Mouse (Mus musculus) limb, embryonic 15.5 days (tissue): ENCODE results near the gene Efcc1. TPM values are rescaled to one million over a fixed set of nuclear protein-coding genes. Genes with fewer than 3 reads are reported as not detected.

Experiments
- ATAC-seq: fragments of 200-750 bp; cut with Nextera tagmentation; 2 replicates; pipeline ENCODE4 v1.8.0; 2017; ENCODE audit warnings: low read depth, moderate TSS enrichment; ENCODE audit not compliant: insufficient number of reproducible peaks, low FRiP score, low TSS enrichment
- H3K27ac ChIP-seq: fragments of 300-500 bp; sonication (generic); 2 replicates; pipeline ENCODE4 v1.5.1; 2015; ENCODE audit warnings: moderate library complexity, mild to moderate bottlenecking, inconsistent platforms
- H3K27me3 ChIP-seq: fragments of 300-500 bp; sonication (generic); 2 replicates; pipeline ENCODE4 v1.6.1; 2015; ENCODE audit warnings: inconsistent platforms
- H3K36me3 ChIP-seq: fragments of 300-500 bp; sonication (generic); 2 replicates; pipeline ENCODE4 v1.6.1; 2015; ENCODE audit warnings: inconsistent platforms
- H3K4me1 ChIP-seq: fragments of 300-500 bp; sonication (generic); 2 replicates; pipeline ENCODE4 v1.6.1; 2015; ENCODE audit warnings: inconsistent platforms
- H3K4me2 ChIP-seq: fragments of 300-500 bp; sonication (generic); 2 replicates; pipeline ENCODE4 v1.6.1; 2015; ENCODE audit warnings: mild to moderate bottlenecking, inconsistent platforms
- H3K4me3 ChIP-seq: fragments of 300-500 bp; sonication (generic); 2 replicates; pipeline ENCODE4 v1.5.1; 2015; ENCODE audit warnings: mild to moderate bottlenecking, inconsistent platforms
- H3K9ac ChIP-seq: fragments of 300-500 bp; sonication (generic); 2 replicates; pipeline ENCODE4 v1.6.1; 2015; ENCODE audit warnings: inconsistent platforms
- H3K9me3 ChIP-seq: fragments of 300-500 bp; sonication (generic); 2 replicates; pipeline ENCODE4 v1.6.1; 2016; ENCODE audit warnings: inconsistent platforms
- WGBS: fragments of 180-500 bp; shearing (Covaris S2); methylation state at CpG from one replicate; pipeline ENCODE4 v1.1.7; 2015; 5-methylcytosine and 5-hydroxymethylcytosine counted together
- polyA plus RNA-seq: library from polyadenylated mRNA; unstranded; fragments of >200 nt; fragmentation: Nextera tagmentation; extraction: Ambion mirVana; gene quantifications from 2 replicates; pipeline ENCODE4 v1.2.1, GENCODE M21; 2015

Efcc1 gene
- polyA plus RNA-seq, 1 experiment from 2014 or later: 0.97 TPM

GRCm38 (mm10) chr6:87780546-87781301 is 50.1 kb downstream of the Efcc1 start:
- 69% methylated on average over 10 of the region's 10 CpGs for WGBS
- no peak overlapping the region for H3K4me2 ChIP-seq
- no peaks in the 10 kb centered on the region for H3K27me3 ChIP-seq
- no peak overlapping the region for H3K9ac ChIP-seq
- no peak overlapping the region for H3K27ac ChIP-seq
- H3K4me3 ChIP-seq: no peak overlapping the region
- H3K4me1 ChIP-seq: peaks cover 13% of the 10 kb centered on the region
- H3K36me3 ChIP-seq: no peaks in the 10 kb centered on the region
- ATAC-seq: no peak
- H3K9me3 ChIP-seq: no peaks in the 10 kb centered on the region

- Histone ChIP-seq H3K4me3 (no peak overlapping the region), H3K4me1 (peaks cover 4% of the 10 kb centered on the region), H3K9ac (no peak overlapping the region), H3K36me3 (no peaks in the 10 kb centered on the region), H3K4me2 (no peak overlapping the region), H3K27ac (no peak overlapping the region), H3K27me3 (no peaks in the 10 kb centered on the region), H3K9me3 (no peaks in the 10 kb centered on the region)
- ATAC-seq: no peak
- 74% methylated on average over 8 of the region's 8 CpGs for WGBS
Measured at GRCm38 (mm10) chr6:87784033-87784432, 53.4 kb downstream of the Efcc1 start.

DNA sequence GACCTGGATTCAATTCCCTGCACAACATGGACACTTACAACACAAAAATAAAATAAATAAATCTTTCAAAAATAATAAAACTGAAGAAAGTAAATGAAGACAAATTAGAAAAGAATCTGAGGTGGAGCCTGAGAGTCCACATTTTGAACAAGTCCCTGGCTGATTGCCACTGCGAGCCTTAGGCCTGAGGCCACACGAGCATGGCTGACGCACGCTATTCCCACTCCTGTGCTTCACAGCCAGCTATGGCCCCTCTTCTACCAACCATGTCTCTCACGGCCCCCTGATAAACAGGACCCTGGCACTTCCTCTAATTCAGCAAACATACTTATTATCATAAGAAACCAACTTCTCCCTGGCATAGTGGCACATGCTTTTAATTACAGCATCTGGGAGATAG is 56.0 kb downstream of the Efcc1 start:
- no peaks in the 10 kb centered on the region for H3K27me3 ChIP-seq
- H3K27ac ChIP-seq: no peak overlapping the region
- no peaks in the 10 kb centered on the region for H3K9me3 ChIP-seq
- no peak overlapping the region for H3K4me3 ChIP-seq
- no peak overlapping the region for H3K4me2 ChIP-seq
- ATAC-seq: no peak
- no peak overlapping the region for H3K9ac ChIP-seq
- H3K4me1 ChIP-seq: no peaks in the 10 kb centered on the region; the same call in 1 of the 2 replicates
- H3K36me3 ChIP-seq: peaks cover 9% of the 10 kb centered on the region
- WGBS: 66% methylated on average over 5 of the region's 5 CpGs

GRCm38 (mm10) chr6:87787108-87787890 is 56.6 kb downstream of the Efcc1 start:
- WGBS: 76% methylated on average over 6 of the region's 6 CpGs

GRCm38 (mm10) chr6:87788266-87788895 is 57.7 kb downstream of the Efcc1 start:
- H3K27me3 ChIP-seq: no peaks in the 10 kb centered on the region
- H3K4me2 ChIP-seq: no peak overlapping the region
- no peak overlapping the region for H3K4me3 ChIP-seq
- H3K9ac ChIP-seq: no peak overlapping the region
- WGBS: 87% methylated on average over 9 of the region's 9 CpGs
- ATAC-seq: no peak
- no peaks in the 10 kb centered on the region; the same call in 1 of the 2 replicates for H3K4me1 ChIP-seq
- no peak overlapping the region for H3K27ac ChIP-seq
- H3K9me3 ChIP-seq: no peaks in the 10 kb centered on the region
- peaks cover 25% of the 10 kb centered on the region for H3K36me3 ChIP-seq

More at GRCm38 (mm10) chr6:87787108-87787890, 56.6 kb downstream of the Efcc1 start:
- ATAC-seq: no peak
- H3K9ac ChIP-seq: no peak overlapping the region
- H3K4me1 ChIP-seq: no peaks in the 10 kb centered on the region; the same call in 1 of the 2 replicates
- H3K4me2 ChIP-seq: no peak overlapping the region
- no peak overlapping the region for H3K4me3 ChIP-seq
- H3K27me3 ChIP-seq: no peaks in the 10 kb centered on the region
- H3K27ac ChIP-seq: no peak overlapping the region
- H3K36me3 ChIP-seq: peaks cover 16% of the 10 kb centered on the region
- H3K9me3 ChIP-seq: no peaks in the 10 kb centered on the region

GRCm38 (mm10) chr6:87788896-87789587 is 58.4 kb downstream of the Efcc1 start:
- H3K4me1 ChIP-seq: no peaks in the 10 kb centered on the region; the same call in 1 of the 2 replicates
- no peaks in the 10 kb centered on the region for H3K9me3 ChIP-seq
- 39% methylated on average over 5 of the region's 5 CpGs for WGBS
- no peaks in the 10 kb centered on the region for H3K27me3 ChIP-seq
- H3K27ac ChIP-seq: no peak overlapping the region
- no peak for ATAC-seq
- no peak overlapping the region for H3K9ac ChIP-seq
- H3K4me2 ChIP-seq: no peak overlapping the region
- peaks cover 26% of the 10 kb centered on the region for H3K36me3 ChIP-seq
- H3K4me3 ChIP-seq: no peak overlapping the region

GRCm38 (mm10) chr6:87789791-87790190 is 59.1 kb downstream of the Efcc1 start:
- Histone ChIP-seq H3K4me1 (no peaks in the 10 kb centered on the region; the same call in 1 of the 2 replicates), H3K27ac (no peak overlapping the region), H3K27me3 (no peaks in the 10 kb centered on the region), H3K4me2 (no peak overlapping the region), H3K4me3 (no peak overlapping the region), H3K9me3 (no peaks in the 10 kb centered on the region), H3K9ac (no peak overlapping the region), H3K36me3 (peaks cover 28% of the 10 kb centered on the region)
- WGBS: 92% methylated on average over 6 of the region's 6 CpGs
- ATAC-seq: no peak

DNA sequence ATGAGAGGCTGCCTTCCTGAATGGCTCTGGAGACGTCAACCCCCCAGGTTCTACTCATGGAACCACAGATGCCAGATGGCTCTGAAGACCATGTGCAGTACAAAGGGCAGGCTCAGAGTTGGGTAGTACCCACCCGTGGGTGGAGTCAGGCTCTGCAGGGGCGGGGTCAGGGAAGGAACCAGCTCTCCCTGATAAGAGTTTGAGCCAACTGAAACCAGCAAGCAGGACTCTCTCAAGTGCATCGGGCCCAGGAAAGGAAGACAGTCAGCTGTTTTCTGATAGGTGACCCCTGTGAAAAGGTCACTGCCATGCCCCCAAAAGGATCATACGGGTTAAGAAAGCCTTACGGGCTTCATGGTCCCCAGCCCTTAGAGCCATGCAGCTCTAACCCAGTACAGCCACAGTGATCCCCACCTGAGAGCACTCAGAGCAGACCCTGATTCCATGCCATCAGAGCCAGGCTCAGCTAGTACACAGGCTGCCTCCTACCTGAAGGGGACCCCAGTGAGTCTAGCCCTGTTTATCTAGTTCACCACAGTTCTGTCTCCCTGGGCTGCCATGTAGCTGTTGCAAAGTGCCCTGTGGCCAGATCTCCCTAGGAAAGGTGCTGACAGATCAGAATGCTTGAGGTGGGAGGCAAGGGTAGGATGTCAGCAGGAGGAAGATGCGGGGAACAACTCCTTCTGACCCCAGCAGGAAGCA is 60.3 kb downstream of the Efcc1 start:
- no peaks in the 10 kb centered on the region for H3K9me3 ChIP-seq
- no peak overlapping the region for H3K27ac ChIP-seq
- no peak overlapping the region for H3K4me3 ChIP-seq
- no peaks in the 10 kb centered on the region; the same call in 1 of the 2 replicates for H3K4me1 ChIP-seq
- WGBS: 67% methylated on average over 7 of the region's 7 CpGs
- ATAC-seq: no peak
- H3K4me2 ChIP-seq: no peak overlapping the region
- peaks cover 28% of the 10 kb centered on the region for H3K36me3 ChIP-seq
- H3K27me3 ChIP-seq: no peaks in the 10 kb centered on the region
- no peak overlapping the region for H3K9ac ChIP-seq

GRCm38 (mm10) chr6:87791826-87792225 is 61.2 kb downstream of the Efcc1 start:
- 92% methylated on average over 5 of the region's 5 CpGs for WGBS
- Histone ChIP-seq H3K4me2 (no peak overlapping the region), H3K9me3 (no peaks in the 10 kb centered on the region), H3K4me3 (no peak overlapping the region), H3K36me3 (peaks cover 28% of the 10 kb centered on the region), H3K4me1 (peaks cover 2% of the 10 kb centered on the region; the same call in 1 of the 2 replicates), H3K27ac (no peak overlapping the region), H3K9ac (no peak overlapping the region), H3K27me3 (no peaks in the 10 kb centered on the region)
- no peak for ATAC-seq

- Histone ChIP-seq H3K36me3 (peaks cover 28% of the 10 kb centered on the region), H3K27me3 (no peaks in the 10 kb centered on the region), H3K4me1 (peaks cover 2% of the 10 kb centered on the region; the same call in 1 of the 2 replicates), H3K9me3 (no peaks in the 10 kb centered on the region), H3K9ac (no peak overlapping the region), H3K4me3 (no peak overlapping the region), H3K4me2 (no peak overlapping the region), H3K27ac (no peak overlapping the region)
- 92% methylated on average over 10 of the region's 10 CpGs for WGBS
- no peak for ATAC-seq
Measured at GRCm38 (mm10) chr6:87793821-87794510, 63.3 kb downstream of the Efcc1 start.
